Mouse (Mus musculus) testis, postnatal 14 days (tissue): ENCODE measurements around the gene 4930452B06Rik.

Experiments used
- DNase-seq: peaks from one replicate; pipeline ENCODE4 v3.0.0; 2021; ENCODE audit warnings: low spot score

Gene 4930452B06Rik

GRCm38 (mm10) chr14:8451117-8451516 is 214.9 kb downstream of the 4930452B06Rik start:
- no peak for DNase-seq

GRCm38 (mm10) chr14:8450342-8450741 is 215.7 kb downstream of the 4930452B06Rik start:
- DNase-seq, result no peak

GRCm38 (mm10) chr14:8449299-8449698 is 216.7 kb downstream of the 4930452B06Rik start:
- DNase-seq, result no peak

DNA sequence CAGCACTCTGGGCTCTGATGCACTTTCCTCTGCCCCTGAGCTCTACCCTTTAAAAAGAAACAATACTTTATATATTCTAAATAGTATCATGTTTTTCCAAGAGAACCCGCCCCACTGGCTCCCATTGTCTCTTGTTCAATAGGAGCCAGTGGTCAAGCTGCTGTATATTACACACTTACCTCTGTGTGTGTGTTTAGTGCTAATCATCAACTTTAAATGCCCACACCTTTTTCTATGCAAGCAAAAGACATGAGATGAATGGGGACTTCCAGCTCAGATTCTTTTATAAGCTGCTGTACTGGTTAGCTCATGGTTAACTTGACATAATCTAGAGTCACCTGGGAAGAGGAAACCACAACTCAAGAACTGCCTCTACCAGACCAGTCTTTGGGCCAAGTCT is 218.7 kb downstream of the 4930452B06Rik start:
- no peak for DNase-seq

DNA sequence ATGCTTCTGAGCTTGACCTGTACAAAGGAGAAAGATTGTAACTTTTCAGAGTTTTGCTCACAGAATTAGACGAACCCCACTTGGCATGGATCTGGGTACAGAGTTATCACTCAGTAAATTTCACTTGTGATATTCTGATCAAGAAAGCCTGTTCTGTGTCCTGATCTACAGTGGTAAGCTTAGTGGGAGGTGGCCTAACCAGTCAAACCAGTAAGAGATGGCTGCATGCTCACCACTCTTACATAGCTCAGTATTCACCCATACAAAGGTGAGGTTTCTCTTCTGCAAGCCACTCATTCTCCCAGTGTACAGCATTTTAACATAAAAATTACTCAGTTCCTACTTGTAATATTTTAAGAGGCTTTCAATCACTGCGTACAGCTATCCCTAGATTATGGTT is 221.7 kb downstream of the 4930452B06Rik start:
- DNase-seq, result no peak

- DNase-seq, result no peak
Observed at GRCm38 (mm10) chr14:8442691-8443090, 223.3 kb downstream of the 4930452B06Rik start.

DNA sequence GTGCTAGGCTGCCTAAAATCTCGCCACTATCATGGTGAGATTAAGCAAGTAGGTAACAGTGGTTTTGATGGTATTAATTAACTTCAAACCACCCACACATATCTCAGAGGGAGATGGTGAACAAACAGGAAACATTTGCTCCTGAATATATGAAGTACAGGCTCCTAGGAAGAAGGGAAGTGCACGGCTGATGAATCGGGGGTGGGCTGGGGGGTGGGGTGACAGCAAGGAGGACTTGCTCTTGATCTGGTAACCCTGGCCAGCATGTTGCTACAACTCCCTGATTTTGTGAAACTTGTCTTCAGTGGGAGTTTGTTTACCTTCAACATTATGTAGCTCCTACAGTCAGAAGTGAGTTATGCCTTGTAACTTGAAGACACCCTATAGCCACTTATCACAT is 224.4 kb downstream of the 4930452B06Rik start:
- no peak for DNase-seq

- no peak for DNase-seq
Observed at GRCm38 (mm10) chr14:8430611-8431230, 235.3 kb downstream of the 4930452B06Rik start.

DNA sequence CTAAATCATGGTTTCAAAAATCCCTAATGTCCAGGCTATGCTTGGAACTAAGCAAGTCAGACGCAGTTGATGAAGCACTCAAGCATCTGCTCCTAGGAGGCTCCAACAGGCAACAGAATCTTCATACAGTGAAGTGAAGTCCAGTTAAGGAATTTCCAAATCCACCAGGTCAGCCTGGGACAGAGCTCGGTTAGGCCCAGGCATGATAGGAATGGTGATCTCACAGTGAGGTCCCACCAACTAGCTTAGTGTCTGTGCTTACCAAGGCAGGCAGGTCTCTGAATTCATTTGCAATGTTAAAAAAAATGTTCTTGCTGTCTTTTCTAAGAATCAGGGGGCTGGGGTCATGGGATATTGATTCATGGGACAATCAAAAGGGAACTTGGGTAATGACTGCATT is 236.3 kb downstream of the 4930452B06Rik start:
- DNase-seq, result no peak

DNA sequence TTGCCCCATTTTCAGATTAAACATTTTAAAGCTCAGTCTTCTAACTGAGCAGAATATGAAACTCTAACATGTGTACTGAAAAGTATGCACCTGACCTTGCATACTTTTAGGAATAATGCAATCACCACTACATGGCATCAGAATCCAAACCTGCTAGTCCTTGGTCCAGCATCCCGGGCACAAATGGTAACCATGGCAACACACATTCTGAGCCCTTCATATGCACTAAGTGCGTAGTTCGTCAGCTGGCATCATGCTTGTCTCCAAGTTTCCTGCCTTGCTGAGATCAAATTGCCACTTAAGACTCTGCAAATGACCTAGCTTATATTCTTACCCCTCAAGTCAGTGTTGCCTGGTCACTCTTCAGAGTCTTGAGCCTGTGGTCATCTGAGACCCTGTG is 243.2 kb downstream of the 4930452B06Rik start:
- no peak for DNase-seq

DNA sequence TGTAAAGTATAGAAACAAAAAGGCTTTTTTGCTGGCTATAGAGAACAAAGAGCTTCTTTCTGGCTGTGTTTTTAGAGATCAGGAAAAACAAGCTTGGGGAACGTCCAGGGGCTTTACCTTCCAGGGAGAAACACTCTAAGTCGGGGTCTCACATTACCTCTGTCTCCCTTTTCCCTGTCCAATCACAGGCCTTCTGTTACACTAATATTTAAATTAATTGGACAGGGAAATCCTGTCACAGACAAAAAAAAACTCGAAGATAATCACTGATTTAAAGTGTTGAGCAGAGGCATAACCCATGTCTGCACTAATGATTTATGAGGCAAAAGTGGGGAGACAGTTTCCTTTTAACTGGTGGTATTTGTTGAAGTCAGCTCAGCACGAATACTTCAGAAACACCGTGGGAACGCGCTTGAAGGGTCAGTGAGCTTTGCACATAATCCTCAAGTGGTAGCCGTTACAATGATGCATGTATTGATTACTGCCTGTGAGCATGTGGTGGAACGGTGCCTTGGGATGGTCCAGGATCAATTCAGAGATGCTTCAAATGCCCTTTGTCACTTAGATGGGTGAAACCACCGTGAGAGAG is 244.7 kb downstream of the 4930452B06Rik start:
- no peak for DNase-seq

GRCm38 (mm10) chr14:8418610-8419009 is 247.4 kb downstream of the 4930452B06Rik start:
- DNase-seq, result no peak

DNA sequence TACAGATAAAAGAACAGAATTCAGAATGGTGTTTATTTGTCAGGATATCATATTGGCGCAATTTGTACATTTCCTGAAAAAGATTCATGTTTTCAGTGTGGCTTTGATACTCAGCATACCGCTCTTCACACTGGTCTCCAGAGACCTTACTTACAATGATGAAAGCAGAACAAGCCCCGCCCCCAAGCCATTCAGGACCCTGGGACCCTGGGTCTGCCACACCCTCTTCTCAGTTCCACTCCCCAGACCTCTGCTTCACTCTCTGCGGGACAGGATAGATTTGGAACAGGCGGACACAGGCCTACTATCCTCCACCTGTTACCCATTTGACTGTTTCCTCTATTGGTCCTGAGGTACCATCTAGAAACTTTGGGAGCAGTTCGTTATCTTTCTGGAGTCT is 260.1 kb downstream of the 4930452B06Rik start:
- DNase-seq, result no peak

DNA sequence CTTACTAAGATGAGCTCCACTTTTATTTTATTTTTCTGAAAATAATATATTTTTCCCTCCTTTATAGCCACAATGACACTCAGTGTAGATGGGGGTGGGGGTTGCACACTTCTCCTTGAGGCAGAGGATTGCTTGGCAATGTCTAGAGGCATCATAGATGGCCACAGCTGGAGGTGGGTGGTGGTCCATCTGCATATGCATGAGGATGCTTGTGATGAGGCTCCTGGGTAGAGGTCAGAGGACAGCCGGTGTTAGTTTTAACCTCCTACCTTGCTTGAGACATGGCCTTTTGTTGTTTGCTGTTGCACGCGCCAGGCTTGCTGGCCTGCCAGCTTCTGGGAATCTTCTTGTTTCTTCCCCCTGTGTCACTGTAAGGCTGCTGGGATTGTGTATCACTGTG is 262.7 kb downstream of the 4930452B06Rik start:
- no peak for DNase-seq

GRCm38 (mm10) chr14:8398507-8398906 is 267.5 kb downstream of the 4930452B06Rik start:
- DNase-seq, result no peak

DNA sequence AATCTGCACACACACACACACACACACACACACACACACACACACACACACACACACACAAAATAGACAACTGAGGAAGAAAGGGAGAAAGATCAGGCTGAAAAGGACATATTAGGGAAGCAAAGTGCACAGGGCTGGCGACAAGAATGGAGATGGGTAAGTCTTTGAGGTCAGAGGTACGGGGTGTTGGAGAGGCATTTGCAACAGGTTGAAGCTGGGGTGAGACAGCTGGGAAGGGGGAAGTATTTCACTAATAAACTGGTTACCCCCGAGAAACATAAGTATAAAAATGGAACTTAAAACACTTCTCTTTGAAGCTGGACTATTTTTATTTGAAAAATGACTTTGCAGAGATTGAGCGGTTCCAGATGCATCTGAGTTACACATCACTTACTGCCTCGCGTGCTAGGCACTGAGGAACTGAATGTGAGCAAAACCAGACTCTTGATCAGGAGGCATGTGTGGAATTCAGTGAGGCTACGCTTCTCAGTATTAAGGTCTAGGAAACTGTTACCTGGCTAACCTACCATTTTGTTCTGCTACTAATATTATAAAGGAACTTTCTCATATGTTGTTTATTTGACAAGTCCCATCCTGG is 270.3 kb downstream of the 4930452B06Rik start:
- no peak for DNase-seq

GRCm38 (mm10) chr14:8392181-8392825 is 273.7 kb downstream of the 4930452B06Rik start:
- no peak for DNase-seq
